Mouse (Mus musculus): Measurements from ENCODE around the gene 2310039H08Rik. TPM values are rescaled to one million over a fixed set of nuclear protein-coding genes. Genes with fewer than 3 reads are reported as not detected.

2310039H08Rik gene
- 41.8 and 43.4 TPM in 2 replicates for polyA plus RNA-seq (2014; fragmentation: Nextera tagmentation; extraction: Ambion mirVana)

- ATAC-seq (ENCODE audit: insufficient number of reproducible peaks, low FRiP score, low TSS enrichment, low read depth) (peak; percentile 77), DNase-seq (ENCODE audit: low spot score) (peak; percentile 85)
- H3K4me2 ChIP-seq (ENCODE audit: low read depth, severe bottlenecking) = peak within 1 kb of the TSS; percentile 88
- WGBS = under 1% methylated on average over 50 of the region's 50 CpGs
- no peaks in the 10 kb centered on the region for H3K9me3 ChIP-seq (ENCODE audit: control insufficient read depth, low read length)
- H3K4me1 ChIP-seq (ENCODE audit: control insufficient read depth, insufficient read depth, low read length) = peaks cover 11% of the 10 kb centered on the region; the same call in 1 of the 2 replicates
- peak within 1 kb of the TSS; percentile 79 for H3K9ac ChIP-seq (ENCODE audit: low read length)
- H3K36me3 ChIP-seq (ENCODE audit: control insufficient read depth, insufficient read depth, low read length) = peaks cover 12% of the 10 kb centered on the region
- H3K4me3 ChIP-seq (ENCODE audit: low read depth, low read length) = peak within 1 kb of the TSS; percentile 85
- no peaks in the 10 kb centered on the region for H3K27me3 ChIP-seq (ENCODE audit: control insufficient read depth, insufficient read depth, low read length)
- H3K27ac ChIP-seq (replicated peaks; ENCODE audit: low read depth, low read length) = peak within 1 kb of the TSS; percentile 70
These were observed at the start of gene 2310039H08Rik for GRCm38 (mm10) chr17:46772404-46773277. Gene 2310039H08Rik, plus strand, starts transcription at chr17:46772635.

GRCm38 (mm10) chr17:46724477-46725084, 47.9 kb upstream of the 2310039H08Rik start:
- 0 out of 2 replicates have a peak, but pooled peaks cover 6% of the 10 kb centered on the region for H3K4me1 ChIP-seq (ENCODE audit: control insufficient read depth, insufficient read depth, low read length)
- H3K36me3 ChIP-seq (ENCODE audit: control insufficient read depth, insufficient read depth, low read length) = peaks cover 2% of the 10 kb centered on the region; the same call in 1 of the 2 replicates
- no peak overlapping the region for H3K9ac ChIP-seq (ENCODE audit: low read length)
- DNase-seq (ENCODE audit: low spot score) (no peak), ATAC-seq (ENCODE audit: insufficient number of reproducible peaks, low FRiP score, low TSS enrichment, low read depth) (no peak)
- no peak overlapping the region for H3K4me2 ChIP-seq (ENCODE audit: low read depth, severe bottlenecking)
- peaks cover 12% of the 10 kb centered on the region for H3K27me3 ChIP-seq (ENCODE audit: control insufficient read depth, insufficient read depth, low read length)
- no peaks in the 10 kb centered on the region for H3K9me3 ChIP-seq (ENCODE audit: control insufficient read depth, low read length)
- H3K27ac ChIP-seq (replicated peaks; ENCODE audit: low read depth, low read length) = no peak overlapping the region
- WGBS = 77% methylated on average over 20 of the region's 20 CpGs
- no peak overlapping the region for H3K4me3 ChIP-seq (ENCODE audit: low read depth, low read length)

- 51% methylated on average over 9 of the region's 9 CpGs for WGBS
These were observed 47.2 kb upstream of the 2310039H08Rik start for GRCm38 (mm10) chr17:46725273-46725672.

GRCm38 (mm10) chr17:46725731-46726645, 46.4 kb upstream of the 2310039H08Rik start:
- Histone ChIP-seq H3K27ac (replicated peaks; ENCODE audit: low read depth, low read length) (no peak overlapping the region), H3K4me3 (ENCODE audit: low read depth, low read length) (no peak overlapping the region), H3K4me1 (ENCODE audit: control insufficient read depth, insufficient read depth, low read length) (0 out of 2 replicates have a peak, but pooled peaks cover 6% of the 10 kb centered on the region), H3K4me2 (ENCODE audit: low read depth, severe bottlenecking) (no peak overlapping the region), H3K27me3 (ENCODE audit: control insufficient read depth, insufficient read depth, low read length) (peaks cover 12% of the 10 kb centered on the region), H3K9me3 (ENCODE audit: control insufficient read depth, low read length) (no peaks in the 10 kb centered on the region), H3K9ac (ENCODE audit: low read length) (no peak overlapping the region), H3K36me3 (ENCODE audit: control insufficient read depth, insufficient read depth, low read length) (peaks cover 2% of the 10 kb centered on the region; the same call in 1 of the 2 replicates)
- 92% methylated on average over 26 of the region's 26 CpGs for WGBS
- ATAC-seq (ENCODE audit: insufficient number of reproducible peaks, low FRiP score, low TSS enrichment, low read depth) (no peak), DNase-seq (ENCODE audit: low spot score) (no peak)

More at GRCm38 (mm10) chr17:46725273-46725672, 47.2 kb upstream of the 2310039H08Rik start:
- peak; percentile 68 for DNase-seq (ENCODE audit: low spot score)
- Histone ChIP-seq H3K27ac (replicated peaks; ENCODE audit: low read depth, low read length) (no peak overlapping the region), H3K4me1 (ENCODE audit: control insufficient read depth, insufficient read depth, low read length) (0 out of 2 replicates have a peak, but pooled peaks cover 6% of the 10 kb centered on the region), H3K9ac (ENCODE audit: low read length) (no peak overlapping the region), H3K36me3 (ENCODE audit: control insufficient read depth, insufficient read depth, low read length) (peaks cover 2% of the 10 kb centered on the region; the same call in 1 of the 2 replicates), H3K27me3 (ENCODE audit: control insufficient read depth, insufficient read depth, low read length) (peaks cover 12% of the 10 kb centered on the region), H3K4me3 (ENCODE audit: low read depth, low read length) (no peak overlapping the region), H3K9me3 (ENCODE audit: control insufficient read depth, low read length) (no peaks in the 10 kb centered on the region), H3K4me2 (ENCODE audit: low read depth, severe bottlenecking) (no peak overlapping the region)
- ATAC-seq (ENCODE audit: insufficient number of reproducible peaks, low FRiP score, low TSS enrichment, low read depth) = no peak

- ATAC-seq (ENCODE audit: insufficient number of reproducible peaks, low FRiP score, low TSS enrichment, low read depth) (no peak), DNase-seq (ENCODE audit: low spot score) (no peak)
- Histone ChIP-seq H3K4me3 (ENCODE audit: low read depth, low read length) (no peak overlapping the region), H3K4me1 (ENCODE audit: control insufficient read depth, insufficient read depth, low read length) (0 out of 2 replicates have a peak, but pooled peaks cover 6% of the 10 kb centered on the region), H3K9me3 (ENCODE audit: control insufficient read depth, low read length) (no peaks in the 10 kb centered on the region), H3K27ac (replicated peaks; ENCODE audit: low read depth, low read length) (no peak overlapping the region), H3K4me2 (ENCODE audit: low read depth, severe bottlenecking) (no peak overlapping the region), H3K36me3 (ENCODE audit: control insufficient read depth, insufficient read depth, low read length) (peaks cover 2% of the 10 kb centered on the region; the same call in 1 of the 2 replicates), H3K9ac (ENCODE audit: low read length) (no peak overlapping the region), H3K27me3 (ENCODE audit: control insufficient read depth, insufficient read depth, low read length) (peaks cover 12% of the 10 kb centered on the region)
- 91% methylated on average over 11 of the region's 11 CpGs for WGBS
These were observed 45.2 kb upstream of the 2310039H08Rik start for GRCm38 (mm10) chr17:46727271-46727670.

- Histone ChIP-seq H3K4me2 (ENCODE audit: low read depth, severe bottlenecking) (no peak overlapping the region), H3K27me3 (ENCODE audit: control insufficient read depth, insufficient read depth, low read length) (peaks cover 12% of the 10 kb centered on the region), H3K36me3 (ENCODE audit: control insufficient read depth, insufficient read depth, low read length) (peaks cover 2% of the 10 kb centered on the region; the same call in 1 of the 2 replicates), H3K4me1 (ENCODE audit: control insufficient read depth, insufficient read depth, low read length) (0 out of 2 replicates have a peak, but pooled peaks cover 6% of the 10 kb centered on the region), H3K27ac (replicated peaks; ENCODE audit: low read depth, low read length) (no peak overlapping the region), H3K4me3 (ENCODE audit: low read depth, low read length) (no peak overlapping the region), H3K9ac (ENCODE audit: low read length) (no peak overlapping the region), H3K9me3 (ENCODE audit: control insufficient read depth, low read length) (no peaks in the 10 kb centered on the region)
- 39% methylated on average over 6 of the region's 6 CpGs for WGBS
- DNase-seq (ENCODE audit: low spot score) (peak; percentile 60), ATAC-seq (ENCODE audit: insufficient number of reproducible peaks, low FRiP score, low TSS enrichment, low read depth) (no peak)
These were observed 44.4 kb upstream of the 2310039H08Rik start for GRCm38 (mm10) chr17:46728021-46728420.

GRCm38 (mm10) chr17:46728496-46728895, 43.9 kb upstream of the 2310039H08Rik start:
- H3K36me3 ChIP-seq (ENCODE audit: control insufficient read depth, insufficient read depth, low read length) = peaks cover 2% of the 10 kb centered on the region; the same call in 1 of the 2 replicates
- no peaks in the 10 kb centered on the region for H3K9me3 ChIP-seq (ENCODE audit: control insufficient read depth, low read length)
- no peak overlapping the region for H3K9ac ChIP-seq (ENCODE audit: low read length)
- no peak overlapping the region for H3K4me3 ChIP-seq (ENCODE audit: low read depth, low read length)
- H3K4me1 ChIP-seq (ENCODE audit: control insufficient read depth, insufficient read depth, low read length) = 0 out of 2 replicates have a peak, but pooled peaks cover 6% of the 10 kb centered on the region
- DNase-seq (ENCODE audit: low spot score) (no peak), ATAC-seq (ENCODE audit: insufficient number of reproducible peaks, low FRiP score, low TSS enrichment, low read depth) (no peak)
- peaks cover 12% of the 10 kb centered on the region for H3K27me3 ChIP-seq (ENCODE audit: control insufficient read depth, insufficient read depth, low read length)
- no peak overlapping the region for H3K27ac ChIP-seq (replicated peaks; ENCODE audit: low read depth, low read length)
- H3K4me2 ChIP-seq (ENCODE audit: low read depth, severe bottlenecking) = peak overlapping the region; percentile 31; the same call in 1 of the 2 replicates
- WGBS = 45% methylated on average over 11 of the region's 11 CpGs

Measured in limb, embryonic 11.5 days (tissue).